Mouse (Mus musculus) MEL (cell line): ENCODE results near the gene Neurl4. TPM values are rescaled to one million over a fixed set of nuclear protein-coding genes. Genes with fewer than 3 reads are reported as not detected.

ENCODE experiments used
- DNase-seq: peaks from one replicate; pipeline ENCODE4 v3.0.0; 2011; ENCODE audit warnings: low read depth, low spot score
- H3K27ac ChIP-seq: 2 replicates; pipeline ENCODE4 v1.5.1; 2012; ENCODE audit warnings: low read depth, mild to moderate bottlenecking, control low read depth, low read length, moderate library complexity; ENCODE audit not compliant: control insufficient read depth
- H3K27me3 ChIP-seq, 2 experiments: fragments of 150-350 bp in 1 of 2; sonication (generic) in 1 of 2; 2 replicates each; pipeline ENCODE4 v1.6.1; 2012; ENCODE audit warnings: low read length in 2 of 2, mild to moderate bottlenecking in 2 of 2, improper control_type of control experiment in 1 of 2, moderate library complexity in 1 of 2; ENCODE audit not compliant: insufficient read depth in 2 of 2, control insufficient read depth in 1 of 2
- H3K36me3 ChIP-seq, 2 experiments: 2 replicates each; pipeline ENCODE4 v1.6.1; 2012 to 2014; ENCODE audit warnings: low read length in 2 of 2, improper control_type of control experiment in 1 of 2, inconsistent platforms in 1 of 2, mild to moderate bottlenecking in 1 of 2; ENCODE audit not compliant: insufficient read depth in 2 of 2, control insufficient read depth in 1 of 2
- H3K4me1 ChIP-seq, 2 experiments: fragments of 150-350 bp in 1 of 2; sonication (generic) in 1 of 2; 2 replicates each; pipeline ENCODE4 v1.6.1; 2012; ENCODE audit warnings: low read length in 2 of 2, improper control_type of control experiment in 1 of 2, mild to moderate bottlenecking in 1 of 2; ENCODE audit not compliant: insufficient read depth in 2 of 2, control insufficient read depth in 1 of 2
- H3K4me3 ChIP-seq, 2 experiments: fragments of 150-350 bp in 1 of 2; sonication (generic) in 1 of 2; 2 replicates each; pipeline ENCODE4 v1.5.1; 2012; ENCODE audit warnings: low read depth in 2 of 2, low read length in 2 of 2, mild to moderate bottlenecking in 2 of 2, moderate library complexity in 2 of 2, control low read depth in 1 of 2, improper control_type of control experiment in 1 of 2; ENCODE audit not compliant: control insufficient read depth in 1 of 2, insufficient read depth in 1 of 2
- H3K79me2 ChIP-seq: 2 replicates; pipeline ENCODE4 v1.6.1; 2012; ENCODE audit warnings: mild to moderate bottlenecking, low read length, moderate library complexity; ENCODE audit not compliant: control insufficient read depth, poor library complexity, insufficient read depth
- H3K9ac ChIP-seq: 2 replicates; pipeline ENCODE4 v1.6.1; 2012; ENCODE audit warnings: low read depth, mild to moderate bottlenecking, control low read depth, low read length, moderate library complexity; ENCODE audit not compliant: control insufficient read depth, poor library complexity, severe bottlenecking
- H3K9me3 ChIP-seq: fragments of 150-350 bp; sonication (generic); replicated peaks from 2 replicates; pipeline ENCODE4 v1.6.1; 2012; ENCODE audit warnings: mild to moderate bottlenecking, low read length, improper control_type of control experiment, moderate library complexity; ENCODE audit not compliant: insufficient read depth
- CHD1 ChIP-seq: IDR thresholded peaks from 2 replicates; pipeline ENCODE4 v1.6.1; 2012; ENCODE audit warnings: low read depth, mild to moderate bottlenecking, inconsistent platforms, low read length, improper control_type of control experiment
- CTCF ChIP-seq, 3 experiments: IDR thresholded peaks in 2 of 3; conservative IDR thresholded peaks in 1 of 3; 2 replicates each; pipeline ENCODE4 v1.5.1; 2011 to 2012; ENCODE audit warnings: low read length in 3 of 3, low read depth in 2 of 3, mild to moderate bottlenecking in 2 of 3, improper control_type of control experiment in 1 of 3, inconsistent platforms in 1 of 3, mixed read lengths in 1 of 3, moderate library complexity in 1 of 3; ENCODE audit not compliant: control insufficient read depth in 1 of 3, insufficient read depth in 1 of 3, poor library complexity in 1 of 3, severe bottlenecking in 1 of 3
- E2F4 ChIP-seq: IDR thresholded peaks from 2 replicates; pipeline ENCODE4 v1.6.1; 2011; ENCODE audit warnings: low read depth, low read length, improper control_type of control experiment, borderline replicate concordance
- ELF1 ChIP-seq: IDR thresholded peaks from 2 replicates; pipeline ENCODE4 v1.6.1; 2014; ENCODE audit warnings: low read depth, mild to moderate bottlenecking, inconsistent platforms, low read length, improper control_type of control experiment, moderate library complexity
- EP300 ChIP-seq, 2 experiments: IDR thresholded peaks; 2 replicates each; pipeline ENCODE4 v1.6.1; 2011; ENCODE audit warnings: improper control_type of control experiment in 2 of 2, low read length in 2 of 2, low read depth in 1 of 2, mild to moderate bottlenecking in 1 of 2
- ETS1 ChIP-seq: IDR thresholded peaks from 2 replicates; pipeline ENCODE4 v1.6.1; 2012; ENCODE audit warnings: low read depth, mild to moderate bottlenecking, inconsistent platforms, low read length, improper control_type of control experiment, moderate library complexity
- MAFK ChIP-seq: IDR thresholded peaks from 2 replicates; pipeline ENCODE4 v1.6.1; 2011; ENCODE audit warnings: low read depth, mild to moderate bottlenecking, low read length, improper control_type of control experiment, borderline replicate concordance
- MAX ChIP-seq: IDR thresholded peaks from 2 replicates; pipeline ENCODE4 v1.6.1; 2011; ENCODE audit warnings: low read length, improper control_type of control experiment
- MAZ ChIP-seq: IDR thresholded peaks from 2 replicates; pipeline ENCODE4 v1.6.1; 2012; ENCODE audit warnings: low read depth, mild to moderate bottlenecking, inconsistent platforms, low read length, improper control_type of control experiment
- MEF2A ChIP-seq: IDR thresholded peaks from 2 replicates; pipeline ENCODE4 v1.6.1; 2014; ENCODE audit warnings: low read depth, mild to moderate bottlenecking, inconsistent platforms, low read length, improper control_type of control experiment; ENCODE audit not compliant: poor library complexity, insufficient replicate concordance, severe bottlenecking; ENCODE audit errors: extremely low read depth
- MXI1 ChIP-seq: IDR thresholded peaks from 2 replicates; pipeline ENCODE4 v1.6.1; 2011; ENCODE audit warnings: mild to moderate bottlenecking, low read depth, low read length, improper control_type of control experiment
- MYC ChIP-seq: IDR thresholded peaks from 2 replicates; pipeline ENCODE4 v1.6.1; 2011; ENCODE audit warnings: low read depth, mild to moderate bottlenecking, low read length, improper control_type of control experiment, moderate library complexity
- NELFE ChIP-seq: IDR thresholded peaks from 2 replicates; pipeline ENCODE4 v1.6.1; 2011; ENCODE audit warnings: low read depth, low read length, improper control_type of control experiment
- RAD21 ChIP-seq: IDR thresholded peaks from 2 replicates; pipeline ENCODE4 v1.6.1; 2011; ENCODE audit warnings: mild to moderate bottlenecking, low read depth, low read length, improper control_type of control experiment
- RCOR1 ChIP-seq: IDR thresholded peaks from 2 replicates; pipeline ENCODE4 v1.6.1; 2012; ENCODE audit warnings: low read depth, mild to moderate bottlenecking, inconsistent platforms, low read length, improper control_type of control experiment
- SMC3 ChIP-seq: IDR thresholded peaks from 2 replicates; pipeline ENCODE4 v1.6.1; 2011; ENCODE audit warnings: low read depth, low read length, improper control_type of control experiment
- TAL1 ChIP-seq: IDR thresholded peaks from 2 replicates; pipeline ENCODE4 v1.6.1; 2012; ENCODE audit warnings: mild to moderate bottlenecking, inconsistent platforms, low read length, moderate library complexity, mixed read lengths
- USF2 ChIP-seq, 2 experiments: IDR thresholded peaks; 2 replicates each; pipeline ENCODE4 v1.6.1; 2011 to 2012; ENCODE audit warnings: improper control_type of control experiment in 2 of 2, low read length in 2 of 2, borderline replicate concordance in 1 of 2, inconsistent platforms in 1 of 2, low read depth in 1 of 2, mild to moderate bottlenecking in 1 of 2; ENCODE audit not compliant: insufficient read depth in 1 of 2
- ZKSCAN1 ChIP-seq: IDR thresholded peaks from 2 replicates; pipeline ENCODE4 v1.6.1; 2012; ENCODE audit warnings: low read depth, mild to moderate bottlenecking, inconsistent platforms, low read length, improper control_type of control experiment, moderate library complexity
- ZMIZ1 ChIP-seq: IDR thresholded peaks from 2 replicates; pipeline ENCODE4 v1.6.1; 2012; ENCODE audit warnings: low read depth, mild to moderate bottlenecking, inconsistent platforms, low read length, improper control_type of control experiment, moderate library complexity
- polyA plus RNA-seq, 2 experiments: library from polyadenylated mRNA; stranded (reverse) in 1 of 2; unstranded in 1 of 2; fragments of >175 nt in 1 of 2; fragments of >200 nt in 1 of 2; gene quantifications; 2 replicates each; pipeline versions ENCODE4 v1.2.1 to v1.2.4; 2012; ENCODE audit warnings: low replicate concordance in 2 of 2, low read depth in 1 of 2; ENCODE audit not compliant: insufficient read length in 2 of 2, insufficient read depth in 1 of 2, missing spikeins in 1 of 2
- total RNA-seq: library from RNA; depleted of rRNA; stranded (reverse); fragments of 300-350 nt; gene quantifications from 2 replicates; pipeline ENCODE4 v1.2.3, GENCODE M21; 2012

Neurl4 gene
- total and polyA plus RNA-seq, 3 experiments, result 50.9 to 58.0 TPM; not detected in 1

DNA sequence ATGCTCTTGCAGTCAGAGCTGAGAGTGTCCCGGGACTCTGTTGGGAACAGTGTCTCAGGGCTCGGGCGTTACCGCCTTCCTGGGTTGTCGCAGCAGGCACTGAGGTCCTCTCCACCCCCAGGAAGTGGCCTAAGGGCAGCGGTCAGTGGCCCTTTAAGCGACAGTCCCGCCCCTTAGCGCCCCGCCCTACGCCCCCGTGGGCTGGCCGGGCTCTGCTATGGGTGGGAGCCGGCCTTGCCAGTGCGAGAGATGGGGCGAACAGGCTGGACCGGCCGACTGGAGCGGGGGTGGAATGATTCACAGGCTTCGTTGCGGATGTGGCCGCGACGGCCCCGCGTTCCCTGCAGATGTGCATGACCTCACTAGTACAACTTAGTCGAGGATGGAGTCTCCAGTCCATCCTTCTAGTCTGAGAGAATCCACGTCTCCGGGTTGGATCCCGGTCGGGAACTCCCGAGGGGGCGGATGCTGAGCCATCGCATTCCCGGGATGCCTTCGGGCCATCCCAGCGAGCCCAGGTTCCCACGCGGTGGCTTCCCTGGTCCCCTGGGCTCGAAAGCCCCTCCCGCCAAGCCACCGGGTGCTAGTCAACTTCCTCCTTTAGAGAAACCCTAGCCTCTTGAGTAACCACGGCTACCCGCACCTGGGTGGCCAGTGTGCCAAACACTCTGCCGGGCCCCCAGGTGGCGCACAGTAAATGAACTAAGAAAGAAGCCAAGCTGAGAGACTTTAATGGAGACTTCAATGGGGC, 19.8 kb upstream of the Neurl4 start, which contains the start of gene Kctd11 (continued):
- TF ChIP-seq MAZ (peak; percentile 24; the same call in 1 of the 2 replicates), EP300 (IDR thresholded peaks at IDR 0.05; ENCODE audit: low read depth in 1 of 2, low read length in 2 of 2) (no peak), ZMIZ1 (no peak), MAFK (no peak), SMC3 (0 out of 2 replicates have a peak, but pooled peaks have one; percentile 20), USF2 (IDR thresholded peaks at IDR 0.05; ENCODE audit: borderline replicate concordance in 1 of 2, insufficient read depth in 1 of 2, low read depth in 1 of 2, low read length in 2 of 2) (no peak), CTCF (IDR thresholded peaks at IDR 0.05 in 2 of 3, conservative IDR thresholded peaks at IDR 0.05 in 1 of 3; ENCODE audit: control insufficient read depth in 1 of 3, insufficient read depth in 1 of 3, low read depth in 2 of 3, low read length in 3 of 3, poor library complexity in 1 of 3, severe bottlenecking in 1 of 3) (peak in 2 of 3 experiments; percentile 13 to 22; a peak in 2 of 6 replicates), ZKSCAN1 (no peak)

DNA sequence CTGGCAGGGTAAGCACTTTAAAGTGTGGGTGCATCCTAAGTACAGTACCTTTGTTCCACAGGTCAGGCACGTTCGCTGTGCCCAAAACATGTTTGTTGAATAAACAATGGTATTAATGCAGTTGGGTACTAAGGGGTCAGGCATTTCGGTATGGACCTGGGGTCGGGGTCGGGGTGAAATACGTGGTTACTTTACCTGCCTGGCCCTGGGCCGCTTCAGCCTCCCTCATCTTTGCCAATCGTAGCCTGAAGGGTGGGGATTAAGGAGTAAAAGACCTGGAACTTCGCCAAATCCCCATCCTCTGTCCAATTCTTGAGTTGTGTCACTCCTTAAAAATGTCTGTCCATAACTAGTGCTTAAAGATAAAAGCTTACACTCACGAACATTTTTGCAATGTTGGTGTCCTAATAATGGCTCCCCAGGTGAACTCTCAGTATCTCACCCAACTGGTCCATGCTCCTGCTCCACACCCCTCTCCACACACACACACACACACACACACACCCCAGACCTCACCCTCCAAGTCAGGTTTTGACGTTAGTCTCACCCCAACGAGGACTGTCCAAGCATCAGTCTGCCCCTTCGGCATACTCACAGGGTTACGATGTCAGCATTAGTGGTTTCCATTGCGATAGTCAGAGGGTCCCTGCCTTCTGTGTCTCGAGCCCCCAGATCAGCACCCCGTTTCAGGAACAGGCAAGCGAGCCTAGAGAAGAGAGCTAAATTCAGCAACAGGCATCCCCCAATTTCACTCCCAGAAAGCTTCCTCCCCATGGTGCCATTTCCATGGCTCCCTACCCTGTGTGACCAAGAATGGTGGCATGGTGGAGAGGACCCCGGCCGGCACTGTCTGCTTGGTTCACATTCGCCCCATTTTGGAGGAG, 18.8 kb upstream of the Neurl4 start:
- Histone ChIP-seq H3K4me3 (no peak overlapping the region), H3K4me1 (peaks cover 14 to 55% of the 10 kb centered on the region in 2 experiments), H3K9me3 (no peaks in the 10 kb centered on the region), H3K36me3 (peaks cover 0 to 35% of the 10 kb centered on the region in 2 experiments; a peak in 2 of 4 replicates), H3K9ac (no peak overlapping the region), H3K27ac (no peak overlapping the region), H3K27me3 (no peaks in the 10 kb centered on the region), H3K79me2 (no peaks in the 10 kb centered on the region)
- no peak for TF ChIP-seq ETS1
- TF ChIP-seq RAD21, result no peak
- no peak for TF ChIP-seq MEF2A
- no peak for TF ChIP-seq ELF1
- TF ChIP-seq MYC, result no peak
- no peak for TF ChIP-seq E2F4
- TF ChIP-seq MAFK, result no peak
- no peak for TF ChIP-seq CTCF (IDR thresholded peaks at IDR 0.05 in 2 of 3, conservative IDR thresholded peaks at IDR 0.05 in 1 of 3; ENCODE audit: control insufficient read depth in 1 of 3, insufficient read depth in 1 of 3, low read depth in 2 of 3, low read length in 3 of 3, poor library complexity in 1 of 3, severe bottlenecking in 1 of 3)
- TF ChIP-seq CHD1, result no peak
- TF ChIP-seq MXI1, result no peak
- TF ChIP-seq SMC3, result no peak
- no peak for TF ChIP-seq TAL1
- TF ChIP-seq MAX, result no peak
- TF ChIP-seq RCOR1, result no peak
- TF ChIP-seq NELFE, result no peak
- DNase-seq, result no peak
